In genomic region chr5:3723415-3723814, GRCm38 (mm10) we compare ENCODE assay signal across 24 mouse cellular contexts.
DNase-seq lines count a peak whose midpoint lies in the region; ATAC-seq and TF ChIP-seq lines count a peak whose summit lies in the region.
"Had no signal": no experiment of that assay in that cellular context is flagged by ENCODE, and none has a peak within 500 bp of the region (broad histone marks: within the 10 kb centered on the region; RNA-seq: fewer than 3 reads in every experiment).

No protein-coding gene starts in this region.

- H3K4me3 ChIP-seq in liver, embryonic 11.5 days (ENCODE audit: low read depth, low read length), result no peak overlapping the region
- no peak overlapping the region for H3K4me3 ChIP-seq in liver, postnatal 0 days (ENCODE audit: low read depth, low read length)
- H3K4me3 ChIP-seq in G1E (ENCODE audit: low read depth, low read length) (peak overlapping the region; percentile 27; the same call in 1 of the 2 replicates), MEL (ENCODE audit: control insufficient read depth in 1 of 2, insufficient read depth in 1 of 2, low read depth in 2 of 2, low read length in 2 of 2) (no peak overlapping the region)
- no peak overlapping the region for H3K4me3 ChIP-seq in liver, embryonic 13.5 days (replicated peaks)
- no peak overlapping the region for H3K4me3 ChIP-seq in stomach, postnatal 0 days (ENCODE audit: low read depth, low read length)
- H3K4me3 ChIP-seq in hindbrain, embryonic 16.5 days (ENCODE audit: low read length), result no peak overlapping the region
- H3K4me3 ChIP-seq: embryonic facial prominence, embryonic 12.5 days; embryonic facial prominence, embryonic 15.5 days; heart, embryonic 12.5 days; hindbrain, embryonic 12.5 days; hindbrain, embryonic 15.5 days had no signal

- H3K4me1 ChIP-seq in liver, embryonic 11.5 days (replicated peaks; ENCODE audit: control insufficient read depth, insufficient read depth, low read length), result peaks cover 8% of the 10 kb centered on the region
- no peaks in the 10 kb centered on the region for H3K4me1 ChIP-seq in liver, postnatal 0 days (ENCODE audit: insufficient read depth)
- H3K4me1 ChIP-seq in G1E (ENCODE audit: insufficient read depth, low read depth, low read length) (peaks cover 19% of the 10 kb centered on the region), MEL (ENCODE audit: control insufficient read depth in 1 of 2, insufficient read depth in 2 of 2, low read length in 2 of 2) (peaks cover 9 to 12% of the 10 kb centered on the region in 2 experiments)
- peaks cover 15% of the 10 kb centered on the region for H3K4me1 ChIP-seq in liver, embryonic 13.5 days (replicated peaks)
- no peaks in the 10 kb centered on the region for H3K4me1 ChIP-seq in stomach, postnatal 0 days (replicated peaks; ENCODE audit: control insufficient read depth, insufficient read depth)
- H3K4me1 ChIP-seq in hindbrain, embryonic 16.5 days (ENCODE audit: control insufficient read depth, insufficient read depth, low read depth, low read length), result no peaks in the 10 kb centered on the region
- H3K4me1 ChIP-seq: embryonic facial prominence, embryonic 12.5 days; embryonic facial prominence, embryonic 15.5 days; hindbrain, embryonic 12.5 days; hindbrain, embryonic 15.5 days had no signal

- H3K9ac ChIP-seq in liver, embryonic 11.5 days (ENCODE audit: low read depth, low read length), result no peak overlapping the region
- H3K9ac ChIP-seq in liver, postnatal 0 days (replicated peaks), result no peak overlapping the region
- 0 out of 2 replicates have a peak overlapping the region, but pooled peaks have one; percentile 2 for H3K9ac ChIP-seq in MEL (ENCODE audit: control insufficient read depth, low read depth, low read length, poor library complexity, severe bottlenecking)
- H3K9ac ChIP-seq in liver, embryonic 13.5 days, result no peak overlapping the region
- no peak overlapping the region for H3K9ac ChIP-seq in stomach, postnatal 0 days (ENCODE audit: low read length)
- H3K9ac ChIP-seq in hindbrain, embryonic 16.5 days (ENCODE audit: low read depth, low read length), result no peak overlapping the region
- H3K9ac ChIP-seq: embryonic facial prominence, embryonic 12.5 days; embryonic facial prominence, embryonic 15.5 days; forebrain, postnatal 0 days; heart, embryonic 12.5 days; hindbrain, embryonic 12.5 days; hindbrain, embryonic 15.5 days had no signal

- H3K27me3 ChIP-seq in liver, embryonic 11.5 days (replicated peaks; ENCODE audit: control insufficient read depth, insufficient read depth, low read length), result no peaks in the 10 kb centered on the region
- H3K27me3 ChIP-seq in liver, postnatal 0 days (ENCODE audit: insufficient read depth, low read length), result no peaks in the 10 kb centered on the region
- H3K27me3 ChIP-seq in G1E (ENCODE audit: insufficient read depth, low read length), result no peaks in the 10 kb centered on the region
- H3K27me3 ChIP-seq in MEL (ENCODE audit: control insufficient read depth in 1 of 2, insufficient read depth in 2 of 2, low read length in 2 of 2), result no peaks in the 10 kb centered on the region
- H3K27me3 ChIP-seq in liver, embryonic 13.5 days, result no peaks in the 10 kb centered on the region
- H3K27me3 ChIP-seq in stomach, postnatal 0 days (ENCODE audit: control insufficient read depth, insufficient read depth, low read length), result no peaks in the 10 kb centered on the region
- H3K27me3 ChIP-seq in hindbrain, embryonic 16.5 days (replicated peaks; ENCODE audit: control insufficient read depth, insufficient read depth, low read length), result no peaks in the 10 kb centered on the region
- H3K27me3 ChIP-seq: embryonic facial prominence, embryonic 12.5 days; embryonic facial prominence, embryonic 15.5 days; heart, embryonic 12.5 days; hindbrain, embryonic 12.5 days; hindbrain, embryonic 15.5 days; Patski had no signal

- DNase-seq in liver, embryonic 11.5 days (ENCODE audit: low spot score), result no peak
- no peak for DNase-seq in liver, postnatal 0 days
- DNase-seq in G1E (ENCODE audit: low spot score), result no peak
- no peak for DNase-seq in MEL (ENCODE audit: low read depth, low spot score)
- DNase-seq in liver, embryonic 13.5 days, result no peak
- DNase-seq in stomach, postnatal 0 days (ENCODE audit: low spot score), result no peak
- no peak for DNase-seq in adrenal gland, postnatal 10 days
- DNase-seq: adrenal gland, postnatal 25 days; cerebellum, adult 18-20 months; cerebellum, adult 9-10 months; cerebellum, postnatal 14 days; forebrain, postnatal 0 days; gastrocnemius, postnatal 25 days; heart, adult 18-20 months; heart, postnatal 14 days had no signal

- ATAC-seq in liver, embryonic 11.5 days (replicated peaks; ENCODE audit: low FRiP score), result peak; percentile 51
- no peak for ATAC-seq in liver, postnatal 0 days
- ATAC-seq in G1E (ENCODE audit: extremely low read depth, insufficient number of reproducible peaks, low FRiP score, poor library complexity, severe bottlenecking), result peak; percentile 51
- 0 out of 2 replicates have a peak, but pooled peaks have one; percentile 32 for ATAC-seq in liver, embryonic 13.5 days (ENCODE audit: low read depth)
- ATAC-seq in stomach, postnatal 0 days (ENCODE audit: low FRiP score, low TSS enrichment), result no peak
- no peak for ATAC-seq in hindbrain, embryonic 16.5 days
- ATAC-seq: CD4-positive, CD25-positive, alpha-beta regulatory T cell, adult 4 months; forebrain, embryonic 14.5 days; forebrain, postnatal 0 days; Patski had no signal

- TF ChIP-seq CTCF in liver, postnatal 0 days (IDR thresholded peaks at IDR 0.05; ENCODE audit: low read depth), result no peak
- no peak for TF ChIP-seq CTCF in G1E (IDR thresholded peaks at IDR 0.05; ENCODE audit: low read depth, low read length)
- TF ChIP-seq CTCF in MEL (IDR thresholded peaks at IDR 0.05 in 2 of 3, conservative IDR thresholded peaks at IDR 0.05 in 1 of 3; ENCODE audit: control insufficient read depth in 1 of 3, insufficient read depth in 1 of 3, low read depth in 2 of 3, low read length in 3 of 3, poor library complexity in 1 of 3, severe bottlenecking in 1 of 3), result no peak
- no peak for TF ChIP-seq CTCF in stomach, postnatal 0 days (IDR thresholded peaks at IDR 0.05; ENCODE audit: low read depth)

- TF ChIP-seq EP300 in liver, postnatal 0 days (IDR thresholded peaks at IDR 0.05; ENCODE audit: low read depth), result no peak
- no peak for TF ChIP-seq EP300 in MEL (IDR thresholded peaks at IDR 0.05; ENCODE audit: low read depth in 1 of 2, low read length in 2 of 2)
- no peak for TF ChIP-seq EP300 in stomach, postnatal 0 days (optimal IDR thresholded peaks at IDR 0.05)

- H3K36me3 ChIP-seq in liver, embryonic 11.5 days (ENCODE audit: control insufficient read depth, insufficient read depth, low read length), result peaks cover 5% of the 10 kb centered on the region; the same call in 1 of the 2 replicates
- peaks cover 19% of the 10 kb centered on the region for H3K36me3 ChIP-seq in liver, postnatal 0 days (replicated peaks; ENCODE audit: insufficient read depth, low read length)
- H3K36me3 ChIP-seq in G1E (replicated peaks), result peaks cover 50% of the 10 kb centered on the region
- peaks cover 20 to 21% of the 10 kb centered on the region in 2 experiments for H3K36me3 ChIP-seq in MEL (ENCODE audit: control insufficient read depth in 1 of 2, insufficient read depth in 2 of 2, low read length in 2 of 2)
- peaks cover 36% of the 10 kb centered on the region for H3K36me3 ChIP-seq in liver, embryonic 13.5 days
- 0 out of 2 replicates have a peak, but pooled peaks cover 3% of the 10 kb centered on the region for H3K36me3 ChIP-seq in stomach, postnatal 0 days (ENCODE audit: control insufficient read depth, insufficient read depth, low read length)
- H3K36me3 ChIP-seq in hindbrain, embryonic 16.5 days (ENCODE audit: control insufficient read depth, insufficient read depth, low read length), result peaks cover 18% of the 10 kb centered on the region

- H3K27ac ChIP-seq in liver, embryonic 11.5 days (ENCODE audit: low read depth, low read length), result 0 out of 2 replicates have a peak overlapping the region, but pooled peaks have one; percentile 38
- H3K27ac ChIP-seq in liver, postnatal 0 days (ENCODE audit: low read depth), result no peak overlapping the region
- H3K27ac ChIP-seq in MEL (ENCODE audit: control insufficient read depth, low read depth, low read length), result peak overlapping the region; percentile 56
- H3K27ac ChIP-seq in liver, embryonic 13.5 days, result peak overlapping the region; percentile 40
- no peak overlapping the region for H3K27ac ChIP-seq in stomach, postnatal 0 days (replicated peaks)
- H3K27ac ChIP-seq in hindbrain, embryonic 16.5 days (ENCODE audit: low read depth, low read length), result no peak overlapping the region
- H3K27ac ChIP-seq: embryonic facial prominence, embryonic 12.5 days; embryonic facial prominence, embryonic 15.5 days; hindbrain, embryonic 12.5 days; hindbrain, embryonic 15.5 days had no signal

- H3K4me2 ChIP-seq in liver, embryonic 11.5 days, result no peak overlapping the region
- H3K4me2 ChIP-seq in liver, postnatal 0 days (ENCODE audit: low read depth, low read length), result no peak overlapping the region
- H3K4me2 ChIP-seq in liver, embryonic 13.5 days, result no peak overlapping the region
- H3K4me2 ChIP-seq in stomach, postnatal 0 days (replicated peaks; ENCODE audit: low read depth), result no peak overlapping the region
- H3K4me2 ChIP-seq in hindbrain, embryonic 16.5 days (ENCODE audit: low read length), result no peak overlapping the region
- H3K4me2 ChIP-seq: embryonic facial prominence, embryonic 12.5 days; embryonic facial prominence, embryonic 15.5 days; heart, embryonic 12.5 days; hindbrain, embryonic 12.5 days; hindbrain, embryonic 15.5 days had no signal

- TF ChIP-seq RAD21 in MEL (IDR thresholded peaks at IDR 0.05; ENCODE audit: low read depth, low read length), result no peak

- H3K79me2 ChIP-seq in MEL (ENCODE audit: control insufficient read depth, insufficient read depth, low read length, poor library complexity), result no peaks in the 10 kb centered on the region

- H3K9me3 ChIP-seq in liver, embryonic 11.5 days (ENCODE audit: control insufficient read depth, low read length), result no peaks in the 10 kb centered on the region
- H3K9me3 ChIP-seq in liver, postnatal 0 days (ENCODE audit: low read length), result no peaks in the 10 kb centered on the region
- H3K9me3 ChIP-seq in G1E (replicated peaks), result no peaks in the 10 kb centered on the region
- H3K9me3 ChIP-seq in MEL (replicated peaks; ENCODE audit: insufficient read depth, low read length), result no peaks in the 10 kb centered on the region
- H3K9me3 ChIP-seq in liver, embryonic 13.5 days (replicated peaks), result no peaks in the 10 kb centered on the region
- H3K9me3 ChIP-seq in stomach, postnatal 0 days (ENCODE audit: control insufficient read depth, low read length), result no peaks in the 10 kb centered on the region
- no peaks in the 10 kb centered on the region for H3K9me3 ChIP-seq in hindbrain, embryonic 16.5 days (ENCODE audit: control insufficient read depth, low read length)
- H3K9me3 ChIP-seq: embryonic facial prominence, embryonic 12.5 days; embryonic facial prominence, embryonic 15.5 days; heart, embryonic 12.5 days; hindbrain, embryonic 12.5 days; hindbrain, embryonic 15.5 days had no signal

- no peak for TF ChIP-seq POLR2A in MEL (IDR thresholded peaks at IDR 0.05; ENCODE audit: control insufficient read depth in 1 of 2, insufficient read depth in 1 of 2, low read depth in 1 of 2, low read length in 2 of 2, poor library complexity in 1 of 2)

- WGBS in liver, embryonic 11.5 days, result 81% methylated on average over 2 of the region's 2 CpGs
- 67% methylated on average over 2 of the region's 2 CpGs for WGBS in liver, postnatal 0 days (ENCODE audit: insufficient replicate concordance)
- 62% methylated on average over 2 of the region's 2 CpGs for WGBS in liver, embryonic 13.5 days (ENCODE audit: insufficient replicate concordance)
- WGBS in stomach, postnatal 0 days, result 88% methylated on average over 2 of the region's 2 CpGs
- 97% methylated on average over 2 of the region's 2 CpGs for WGBS in hindbrain, embryonic 16.5 days

Comparison
In these comparisons a context has a peak if more than half of its experiments do, and no peak if none do; other contexts are left out.
1. ATAC-seq: peak in liver, embryonic 11.5 days (single experiment), G1E (single experiment) and liver, embryonic 13.5 days (single experiment); none in liver, postnatal 0 days (single experiment), stomach, postnatal 0 days (single experiment) and hindbrain, embryonic 16.5 days (single experiment).
2. H3K27ac ChIP-seq: peak in liver, embryonic 11.5 days (single experiment), MEL (single experiment) and liver, embryonic 13.5 days (single experiment); none in liver, postnatal 0 days (single experiment), stomach, postnatal 0 days (single experiment) and hindbrain, embryonic 16.5 days (single experiment).